Mouse (Mus musculus) myocyte (in vitro differentiated cells): ENCODE measurements around the gene Slc25a4.

ENCODE experiments used
- CEBPB ChIP-seq: IDR thresholded peaks from 2 replicates; pipeline ENCODE4 v1.6.1; 2011; ENCODE audit warnings: mild to moderate bottlenecking, moderate library complexity; ENCODE audit not compliant: poor library complexity, insufficient read depth, severe bottlenecking
- E2F4 ChIP-seq: IDR thresholded peaks from one replicate; pipeline ENCODE4 v1.6.1; 2011; ENCODE audit warnings: mild to moderate bottlenecking, control low read depth, moderate library complexity; ENCODE audit not compliant: insufficient read depth
- MAX ChIP-seq: IDR thresholded peaks from one replicate; pipeline ENCODE4 v1.6.1; 2011; ENCODE audit warnings: low read depth, mild to moderate bottlenecking, control low read depth
- MYOG ChIP-seq, 3 experiments: IDR thresholded peaks; one replicate each; pipeline ENCODE4 v1.6.1; 2011; ENCODE audit warnings: control low read depth in 2 of 3, low read depth in 2 of 3, mild to moderate bottlenecking in 2 of 3; ENCODE audit not compliant: insufficient read length in 2 of 3, control insufficient read depth in 1 of 3, insufficient read depth in 1 of 3
- POLR2A ChIP-seq: IDR thresholded peaks from one replicate; pipeline ENCODE4 v1.6.1; 2011; ENCODE audit warnings: low read depth, mild to moderate bottlenecking, control low read depth, moderate library complexity; ENCODE audit not compliant: insufficient read length
- POLR2AphosphoS2 ChIP-seq: IDR thresholded peaks from one replicate; pipeline ENCODE4 v1.6.1; 2011; ENCODE audit warnings: low read depth, control low read depth; ENCODE audit not compliant: insufficient read length
- TCF12 ChIP-seq: IDR thresholded peaks from one replicate; pipeline ENCODE4 v1.6.1; 2011; ENCODE audit warnings: mild to moderate bottlenecking, control low read depth; ENCODE audit not compliant: poor library complexity, insufficient read depth, severe bottlenecking
- USF1 ChIP-seq: IDR thresholded peaks from one replicate; pipeline ENCODE4 v1.6.1; 2011; ENCODE audit warnings: low read depth, mild to moderate bottlenecking, control low read depth, moderate library complexity

DNA sequence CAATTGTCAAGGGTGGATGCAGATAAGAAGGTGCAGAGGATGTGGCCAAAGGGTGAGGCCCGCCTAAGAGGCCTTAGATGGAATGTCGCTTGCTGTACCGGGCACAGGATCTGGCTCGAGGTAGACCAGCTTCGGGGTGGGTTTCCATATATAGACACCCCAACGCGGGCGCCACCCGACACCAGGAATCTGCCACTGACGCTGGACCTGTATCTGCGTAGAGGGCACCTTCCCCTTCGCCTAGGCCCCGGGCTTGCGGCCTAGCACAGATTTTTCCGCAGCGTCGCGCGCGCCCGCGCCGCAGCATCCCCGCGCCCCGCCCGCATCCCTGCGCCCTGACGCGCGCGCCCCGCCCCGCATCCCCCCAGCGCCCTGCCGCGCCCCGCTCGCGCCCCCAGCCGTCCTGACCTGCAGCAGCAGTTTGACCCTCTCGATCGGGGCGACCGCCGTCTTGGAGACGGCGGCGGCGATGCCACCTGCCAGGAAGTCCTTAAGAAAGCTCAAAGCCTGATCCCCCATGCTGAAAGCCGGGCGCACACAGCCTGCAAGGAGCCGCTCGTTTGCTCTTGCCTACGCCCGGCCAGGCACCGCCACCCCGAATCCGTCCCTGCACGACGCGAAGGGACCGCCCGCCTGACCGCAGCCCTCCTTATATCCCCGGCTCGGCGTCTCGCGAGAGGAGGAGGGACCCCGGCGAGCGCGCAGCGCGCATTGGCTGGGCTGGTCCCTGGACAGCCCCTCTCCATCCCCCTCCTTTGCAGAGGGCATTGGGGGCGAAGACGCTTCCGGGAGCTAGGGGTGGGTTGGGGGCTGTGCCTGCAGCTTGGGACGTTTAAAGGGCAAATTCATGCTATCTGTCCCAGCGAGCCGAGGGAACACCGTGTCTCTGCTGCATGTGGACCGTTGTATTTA, at the start of gene Slc25a4:
- no peak for TF ChIP-seq TCF12
- TF ChIP-seq USF1, result no peak
- peak; percentile 98 for TF ChIP-seq POLR2A
- no peak for TF ChIP-seq E2F4
- TF ChIP-seq POLR2AphosphoS2, result peak; percentile 99
- TF ChIP-seq CEBPB, result no peak
- TF ChIP-seq MAX, result no peak
- peak in 2 of 3 experiments; percentile 2 to 30 for TF ChIP-seq MYOG (IDR thresholded peaks at IDR 0.05; ENCODE audit: control insufficient read depth in 1 of 3, insufficient read depth in 1 of 3, insufficient read length in 2 of 3, low read depth in 2 of 3)
